Mouse (Mus musculus) adrenal gland, adult 2 months (tissue): ENCODE results near the gene Hcrt. TPM values are rescaled to one million over a fixed set of nuclear protein-coding genes. Genes with fewer than 3 reads are reported as not detected.

ENCODE experiments used
- DNase-seq: peaks from one replicate; pipeline ENCODE4 v3.0.0; 2021
- polyA plus RNA-seq: library from polyadenylated mRNA; depleted of rRNA; stranded (reverse); fragments of >200 nt; gene quantifications from 2 replicates; pipeline ENCODE4 v1.2.3, GENCODE M21; 2012
- total RNA-seq, 2 experiments: library from RNA; stranded (reverse); gene quantifications; 2 replicates each; pipeline ENCODE4 v1.2.3; 2021

Gene Hcrt
- total and polyA plus RNA-seq, 3 experiments, result not detected

DNA sequence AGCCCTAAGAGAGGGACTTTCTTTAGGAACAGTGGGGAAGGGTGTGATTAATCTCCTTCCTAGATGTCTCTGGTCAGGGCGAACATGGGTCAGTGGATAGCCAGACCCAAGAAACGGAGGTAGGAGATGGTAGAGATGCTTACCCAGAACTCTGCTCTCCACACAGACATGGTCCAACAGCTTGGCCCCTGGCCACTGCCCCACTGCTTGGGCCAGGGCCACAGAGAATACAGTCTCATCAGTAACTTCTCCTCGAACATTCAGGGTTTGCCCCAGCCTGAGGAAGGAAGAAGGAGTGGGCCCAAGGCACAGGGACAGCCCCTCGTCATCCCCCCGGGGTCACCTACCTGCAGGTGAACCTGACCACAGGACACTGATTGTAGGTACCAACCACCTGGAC lies 5.1 kb upstream of the Hcrt start:
- no peak for DNase-seq

DNA sequence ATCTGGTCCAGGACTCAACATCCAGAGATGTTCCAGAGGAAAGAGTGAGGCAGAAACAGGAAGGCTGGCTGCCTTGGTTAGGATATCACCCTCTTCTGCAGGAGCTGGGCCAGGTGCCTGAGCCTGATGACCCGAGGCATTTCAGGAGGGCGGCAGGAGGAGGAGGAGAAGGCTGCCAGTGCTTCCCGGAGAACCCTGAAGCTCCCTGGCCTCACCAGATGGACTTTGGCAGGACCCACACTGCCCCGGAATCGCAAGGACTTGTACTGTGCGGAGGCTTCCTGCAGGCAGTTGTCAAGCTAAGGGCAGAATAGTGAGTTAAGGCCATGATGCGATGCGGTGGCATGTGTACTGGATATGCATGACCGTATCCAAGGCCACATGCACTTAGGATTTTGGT lies 4.0 kb upstream of the Hcrt start:
- DNase-seq, result no peak

DNA sequence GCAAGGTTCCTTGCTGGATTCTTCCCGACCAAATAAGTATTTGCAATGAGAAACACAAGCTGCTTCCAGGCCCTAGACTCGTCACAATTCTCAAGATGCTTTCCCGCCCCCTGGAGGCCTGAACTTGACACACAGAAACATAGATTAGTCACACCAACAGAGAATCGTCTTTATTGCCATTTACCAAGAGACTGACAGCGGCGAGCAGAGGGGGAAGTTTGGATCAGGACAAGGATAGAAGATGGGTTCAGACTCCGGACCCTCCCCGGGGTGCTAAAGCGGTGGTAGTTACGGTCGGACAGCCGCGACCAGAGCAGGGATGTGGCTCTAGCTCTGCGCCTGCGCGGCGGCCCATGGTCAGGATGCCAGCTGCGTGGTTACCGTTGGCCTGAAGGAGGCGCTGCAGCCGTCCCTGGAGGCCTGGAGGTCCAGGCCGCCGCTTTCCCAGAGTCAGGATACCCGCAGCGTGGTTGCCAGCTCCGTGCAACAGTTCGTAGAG lies 1.1 kb downstream of the Hcrt start:
- DNase-seq, result peak; percentile 92

DNA sequence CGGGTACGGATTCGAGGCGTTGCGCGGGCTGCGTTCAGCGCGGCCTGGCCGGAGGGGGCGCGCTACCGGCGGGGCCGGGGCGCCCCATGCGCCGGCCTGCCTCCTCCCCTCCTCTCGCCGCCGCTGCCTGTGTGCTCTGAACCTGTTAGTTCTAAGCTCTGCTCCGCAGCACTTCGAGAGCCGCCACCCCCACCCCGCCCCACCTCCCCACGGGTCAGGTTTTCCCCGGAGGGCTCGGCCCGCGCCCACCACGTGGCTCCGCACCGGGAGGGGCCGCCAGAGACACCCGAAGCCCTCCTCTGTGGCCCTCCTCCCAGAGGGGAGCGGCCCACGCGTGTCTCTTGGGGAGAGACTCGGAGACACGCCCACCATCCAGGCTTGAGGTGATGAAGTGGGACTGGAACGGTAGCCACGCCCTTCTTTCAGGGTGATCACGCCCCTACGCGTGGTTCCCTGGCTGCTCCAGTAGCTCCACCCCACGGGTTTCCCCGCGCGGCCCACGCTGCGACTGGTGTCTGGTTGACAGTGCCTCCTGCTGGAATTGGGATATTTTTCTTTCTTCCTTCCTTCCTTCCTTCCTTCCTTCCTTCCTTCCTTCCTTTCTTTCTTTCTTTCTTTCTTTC lies 3.0 kb downstream of the Hcrt start, which contains the start of gene Kcnh4:
TSS of gene Kcnh4 (minus strand) at position 332 of the 623 bp plus-strand sequence.
- peak; percentile 66 for DNase-seq

DNA sequence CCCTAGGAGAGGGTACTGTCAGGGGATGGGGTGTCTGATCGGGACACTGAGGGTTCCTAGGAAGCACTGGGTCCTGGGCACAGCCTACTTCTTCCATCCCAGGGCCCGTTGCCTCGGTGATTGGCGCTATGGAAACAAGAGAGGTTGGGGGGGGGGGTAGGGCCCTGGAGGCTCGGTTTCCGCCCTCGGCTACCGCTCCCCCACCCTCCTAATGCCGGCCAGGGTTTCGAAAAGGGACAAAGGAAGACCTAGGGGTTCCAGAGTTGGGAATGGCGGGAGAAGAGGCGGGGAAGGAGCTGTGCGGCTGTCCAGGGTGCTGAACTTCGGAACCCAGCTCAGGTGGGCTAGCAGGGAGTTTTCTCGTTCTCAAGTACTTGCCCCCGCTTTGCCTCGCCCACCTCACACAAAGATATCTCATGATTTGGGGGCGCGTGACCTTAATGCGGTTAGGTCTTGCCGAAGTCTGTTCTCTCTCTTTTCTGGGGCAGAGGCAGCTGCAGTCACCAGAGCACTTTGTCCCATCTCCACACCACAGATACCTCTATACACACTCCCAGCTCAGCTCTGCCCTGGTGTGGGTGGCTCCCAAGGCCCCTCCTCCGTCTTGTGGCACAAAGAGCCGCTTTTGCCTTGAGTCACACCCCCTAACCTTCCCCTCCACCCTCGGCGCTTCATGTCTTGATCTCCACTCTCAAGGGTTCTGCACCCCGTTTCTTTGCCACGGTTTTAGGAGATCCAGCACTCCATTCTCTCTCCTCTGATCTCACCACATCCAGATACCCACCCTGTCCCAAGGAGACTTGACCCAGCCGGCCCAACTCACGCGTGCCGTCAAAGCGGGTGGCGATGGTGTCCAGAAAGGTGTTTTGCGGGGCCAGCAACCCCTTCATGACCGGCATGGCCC lies 3.8 kb downstream of the Hcrt start:
- peak; percentile 54 for DNase-seq

DNA sequence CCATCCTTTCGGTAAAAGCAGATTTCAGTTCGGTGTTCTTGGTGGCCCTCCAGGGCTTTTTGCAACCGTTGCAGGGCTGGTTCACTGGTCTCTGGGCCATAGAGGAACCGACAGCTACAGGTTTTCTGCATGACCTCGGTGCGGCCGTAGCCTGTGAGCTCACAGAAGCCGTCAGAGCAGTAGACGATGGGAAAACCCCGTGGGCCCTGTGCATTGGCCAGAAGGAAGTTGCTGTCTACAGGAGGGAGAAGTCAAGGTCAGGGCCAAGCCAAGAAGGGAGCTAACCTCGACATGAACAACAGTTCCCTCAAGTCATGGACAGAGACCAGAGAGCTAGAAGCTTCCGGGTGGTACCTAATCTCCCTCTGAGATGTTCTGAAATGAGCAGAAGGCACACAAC lies 5.2 kb downstream of the Hcrt start:
- DNase-seq, result no peak

DNA sequence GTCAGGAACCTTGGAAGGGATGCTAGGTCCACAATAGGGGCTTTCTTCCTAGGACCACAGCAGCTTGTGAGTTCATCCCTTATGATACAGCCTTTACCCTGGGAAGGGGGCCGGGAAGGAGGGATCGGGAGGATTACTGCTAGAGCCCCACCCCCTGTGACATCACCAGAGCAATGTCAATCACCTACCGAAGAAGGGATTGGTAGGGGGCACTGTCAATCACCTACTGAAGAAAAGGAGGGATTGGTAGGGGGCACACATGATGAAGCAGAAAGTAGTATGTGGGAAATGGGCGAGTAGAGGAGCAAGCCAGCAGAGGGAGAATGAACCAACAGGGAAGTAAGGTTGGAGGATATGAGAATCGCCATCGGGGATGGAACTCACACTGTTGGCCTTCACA lies 6.3 kb downstream of the Hcrt start:
- DNase-seq, result no peak

DNA sequence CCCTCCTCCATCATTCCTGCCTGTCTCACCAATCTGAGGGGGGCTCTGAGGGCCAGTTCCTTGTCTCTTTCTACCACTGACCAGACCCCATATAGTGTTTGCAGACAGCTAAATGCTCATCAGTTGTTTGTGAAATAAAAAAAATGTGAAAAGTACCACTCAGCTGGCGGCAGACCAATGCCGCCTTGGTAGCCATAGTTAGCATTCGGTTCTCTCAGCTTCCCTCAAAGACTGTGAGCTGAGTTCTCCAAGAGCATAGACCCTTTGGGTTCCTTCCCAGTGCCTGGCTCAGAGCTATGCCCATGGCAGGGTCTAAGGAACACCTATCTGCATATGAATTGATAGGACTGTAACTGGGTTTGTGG lies 8.1 kb downstream of the Hcrt start:
- DNase-seq, result no peak

DNA sequence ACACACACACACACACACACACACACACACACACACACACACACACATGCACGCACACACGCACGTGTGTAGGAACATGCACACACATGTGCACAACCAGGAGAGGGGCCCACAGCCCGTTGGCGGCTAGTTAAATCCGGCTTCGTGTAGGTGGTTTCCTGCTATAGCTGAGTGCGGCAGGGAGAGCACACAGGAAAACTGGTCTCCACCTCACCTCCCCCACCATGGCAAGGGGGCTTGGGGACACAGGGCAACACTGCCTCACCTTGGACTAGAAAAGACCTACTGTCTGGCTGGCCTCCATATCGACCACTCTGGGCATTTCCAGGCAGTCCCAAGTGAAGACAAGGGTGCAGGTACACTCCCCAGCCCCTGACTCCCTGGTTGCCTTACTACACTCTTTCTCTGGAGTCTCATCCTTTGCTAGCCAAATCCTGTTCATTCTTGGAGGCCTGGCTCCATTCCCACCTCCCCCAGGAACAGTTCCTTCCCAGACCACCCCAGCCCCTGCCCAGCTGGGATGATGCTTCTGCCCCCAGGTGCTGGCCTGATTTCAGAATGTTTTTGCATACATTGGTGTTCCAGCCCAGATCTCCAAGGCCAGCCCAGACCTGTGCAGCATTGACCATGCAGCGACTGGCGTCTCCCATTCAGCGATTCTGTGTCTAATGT lies 8.6 kb downstream of the Hcrt start:
- DNase-seq, result no peak

DNA sequence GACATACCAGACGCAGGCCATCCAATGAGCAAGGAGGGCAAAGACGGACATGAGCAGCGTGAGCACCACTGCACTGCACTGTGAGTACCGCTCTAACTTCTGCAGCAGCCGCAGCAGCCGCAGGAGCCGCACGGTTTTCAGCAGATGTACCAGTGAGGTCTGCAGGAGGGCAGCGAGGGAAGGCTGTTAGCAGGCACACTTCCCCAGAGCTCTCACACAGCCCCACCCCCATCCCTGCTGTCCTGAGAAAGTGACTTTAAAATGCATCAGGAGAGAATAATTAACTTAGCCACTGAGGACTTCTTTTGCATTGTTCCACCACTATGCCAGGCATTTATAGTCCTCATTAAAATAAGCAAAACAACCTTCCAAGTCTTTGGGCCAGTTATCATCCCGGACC lies 10.4 kb downstream of the Hcrt start:
- no peak for DNase-seq

DNA sequence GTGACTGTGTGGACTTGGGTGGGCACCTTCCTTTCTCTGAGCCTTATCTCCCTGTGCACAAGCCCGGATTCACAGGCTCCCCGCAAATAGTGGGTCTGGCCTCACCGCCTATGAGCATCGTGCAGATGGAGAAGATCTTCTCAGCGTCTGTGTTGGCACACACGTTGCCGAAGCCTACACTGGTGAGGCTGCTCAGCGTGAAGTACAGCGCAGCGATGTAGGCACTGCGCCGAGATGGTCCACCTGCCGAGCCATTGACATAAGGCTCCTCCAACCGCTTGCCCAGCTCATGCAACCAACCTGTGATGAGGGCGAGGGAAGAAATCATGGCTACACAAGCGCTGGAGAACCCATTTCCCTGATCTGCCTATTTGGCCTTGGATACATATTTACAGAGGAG lies 12.6 kb downstream of the Hcrt start:
- no peak for DNase-seq

DNA sequence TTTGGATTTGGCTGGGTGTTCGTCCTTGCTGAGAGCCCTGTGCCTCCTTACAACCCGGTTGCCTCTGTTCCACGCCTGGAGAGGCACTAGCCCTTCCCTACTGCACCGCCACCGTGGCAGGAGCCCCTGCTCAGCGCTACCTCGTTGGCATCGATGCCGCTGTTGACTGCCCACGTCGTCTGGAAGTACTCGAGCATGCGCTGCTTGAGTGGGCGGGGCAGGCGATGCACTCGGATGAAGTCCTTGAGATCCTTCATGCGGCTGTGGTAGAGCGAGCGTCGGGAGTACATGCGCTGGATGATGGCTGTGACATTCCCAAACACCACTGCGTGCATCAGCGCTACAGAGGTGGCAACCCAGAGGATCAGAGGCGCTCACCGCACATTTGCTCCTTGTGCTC lies 13.3 kb downstream of the Hcrt start:
- no peak for DNase-seq

DNA sequence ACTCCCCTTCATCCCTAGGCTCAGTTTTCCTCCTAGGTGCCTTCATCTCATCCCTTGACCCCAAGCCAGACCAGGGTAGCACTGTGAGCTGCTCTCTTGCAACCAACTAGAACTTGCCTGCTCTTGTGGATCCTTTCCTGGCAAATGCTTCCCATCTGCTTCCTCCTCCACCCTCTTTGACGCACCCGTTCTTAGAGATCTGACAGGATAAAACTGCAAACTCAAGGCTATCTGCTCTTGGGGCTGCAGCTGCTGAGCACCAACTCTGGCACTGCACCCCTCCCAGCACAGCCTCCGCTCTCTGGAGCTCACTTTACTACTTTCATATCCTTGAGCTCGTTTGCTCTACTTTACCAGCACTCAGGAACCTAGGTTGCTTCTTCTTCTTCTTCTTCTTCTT lies 14.1 kb downstream of the Hcrt start:
- no peak for DNase-seq

DNA sequence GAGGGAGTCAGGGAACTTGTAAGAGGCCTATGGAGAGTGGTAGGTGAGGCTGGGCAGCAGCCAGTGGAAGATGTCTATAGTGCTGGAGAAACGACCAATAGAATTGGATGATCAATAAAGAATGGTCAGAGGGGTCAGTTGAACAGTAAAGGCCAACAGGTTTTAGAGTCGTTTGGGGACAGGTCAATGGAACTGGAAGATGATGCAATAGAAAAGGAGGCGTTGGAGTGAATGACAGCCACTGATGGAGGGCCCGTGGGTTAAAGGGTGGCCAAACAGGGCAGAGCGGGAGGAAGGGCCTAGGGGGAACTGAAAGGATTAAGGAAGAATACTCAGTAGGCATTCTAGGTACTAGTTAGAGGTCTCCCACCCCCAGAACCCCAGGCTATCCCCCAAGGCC lies 15.6 kb downstream of the Hcrt start:
- no peak for DNase-seq

DNA sequence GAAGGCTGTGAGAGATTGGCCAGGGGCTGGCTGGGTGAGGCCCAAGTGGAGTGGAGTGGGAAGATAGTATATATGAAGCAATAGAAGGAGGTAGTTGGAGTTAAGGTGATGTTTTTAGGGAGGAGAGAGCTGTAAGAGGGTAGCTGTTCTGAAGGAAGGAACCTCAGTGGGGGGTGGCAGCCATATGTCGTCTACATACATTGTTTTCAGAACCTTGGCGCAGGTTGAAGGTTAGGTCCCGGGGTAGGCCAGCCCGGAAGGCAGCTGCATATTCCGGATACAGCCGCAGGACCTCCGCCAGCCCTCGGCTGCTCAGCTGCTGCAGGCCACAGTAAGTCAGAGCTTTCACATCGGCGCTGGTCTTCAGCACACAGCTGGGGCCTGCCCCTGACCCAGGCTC lies 16.2 kb downstream of the Hcrt start:
- no peak for DNase-seq

DNA sequence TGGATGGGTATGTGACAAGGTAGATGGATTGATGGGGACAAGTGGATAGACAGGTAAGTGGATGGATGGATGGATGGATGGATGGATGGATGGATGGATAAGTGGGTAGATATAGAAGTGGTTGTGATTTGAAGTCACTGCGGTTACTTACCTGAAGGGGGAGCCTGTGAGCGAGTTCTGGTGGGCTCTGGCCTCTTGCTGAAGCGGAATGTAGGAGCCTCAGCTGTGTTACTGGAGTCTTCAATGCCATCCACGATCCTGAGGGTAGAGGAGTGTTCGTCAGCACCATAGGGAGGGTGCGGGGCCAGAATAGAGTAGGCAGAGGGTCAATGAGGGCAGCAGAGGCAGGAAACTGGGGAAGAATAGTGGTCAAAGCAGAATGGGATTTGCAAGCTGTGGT lies 17.6 kb downstream of the Hcrt start:
- peak; percentile 54 for DNase-seq

DNA sequence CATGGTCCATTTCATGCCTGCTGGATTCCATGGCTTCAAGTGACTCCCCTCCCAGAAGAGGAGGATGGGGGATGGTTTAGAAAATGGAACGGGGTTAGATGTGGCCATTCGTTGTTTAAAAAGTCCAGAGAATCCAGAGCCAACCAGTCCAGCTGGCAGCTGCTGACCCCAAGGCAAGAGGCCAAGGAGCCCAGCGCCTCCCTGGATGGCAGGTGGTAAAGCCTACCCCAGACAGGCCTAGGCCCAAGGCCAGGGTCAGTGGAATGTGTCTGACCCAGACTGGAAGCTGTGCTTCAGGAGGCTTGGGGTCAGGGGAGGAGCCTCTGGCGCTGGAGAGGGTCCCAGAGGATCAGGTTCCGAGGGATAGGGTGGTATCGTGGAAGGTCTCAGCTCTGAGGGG lies 21.4 kb downstream of the Hcrt start:
- peak; percentile 47 for DNase-seq

DNA sequence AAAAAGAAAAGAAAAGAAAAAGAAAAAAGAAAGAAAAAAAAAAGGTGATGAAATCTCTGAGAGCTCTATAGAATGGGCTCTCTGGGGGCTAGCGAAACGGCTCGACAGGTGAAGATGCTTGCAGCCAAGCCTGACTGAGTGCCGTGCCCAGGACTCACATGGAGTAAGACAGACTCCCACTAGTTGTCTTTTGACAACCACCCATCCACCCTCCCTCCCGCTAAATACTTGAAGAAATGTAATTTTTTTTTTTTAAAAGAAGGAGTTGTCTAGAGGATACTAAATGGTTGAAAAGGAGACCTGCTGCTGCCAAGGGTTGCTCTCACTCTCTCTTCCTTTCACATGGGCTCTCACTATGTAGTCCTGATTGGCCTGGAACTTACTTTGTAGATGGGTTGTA lies 24.0 kb downstream of the Hcrt start:
- no peak for DNase-seq

DNA sequence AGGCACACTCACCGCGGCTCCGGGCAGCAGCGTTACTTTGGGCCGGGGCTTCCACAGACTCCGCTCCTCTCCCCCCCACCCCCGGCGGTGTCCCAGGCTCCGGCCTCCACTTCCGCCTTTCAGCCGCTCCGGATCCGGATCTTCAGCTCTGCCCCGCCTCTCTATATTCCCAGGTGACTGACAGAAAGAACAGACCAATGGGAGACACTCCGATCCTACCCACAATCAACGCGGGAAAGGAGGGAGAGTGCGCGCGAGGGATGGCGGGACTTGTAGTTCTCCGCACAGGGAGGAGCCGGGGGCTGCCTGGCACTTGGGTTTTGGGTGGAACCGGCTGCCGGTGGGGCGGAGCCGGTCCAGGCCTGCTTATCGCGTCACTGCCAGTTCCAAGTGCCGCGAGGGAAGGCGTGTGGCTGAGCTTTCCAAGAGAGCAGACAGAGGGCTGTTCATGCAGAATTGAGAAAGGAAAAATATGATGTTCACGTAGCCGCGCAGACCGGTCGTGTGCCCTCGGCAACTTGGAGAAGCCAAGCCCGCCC lies 24.6 kb downstream of the Hcrt start, which contains the start of gene Rab5c:
TSS of gene Rab5c (minus strand) at position 150 of the 539 bp plus-strand sequence.
- DNase-seq, result peak; percentile 100

DNA sequence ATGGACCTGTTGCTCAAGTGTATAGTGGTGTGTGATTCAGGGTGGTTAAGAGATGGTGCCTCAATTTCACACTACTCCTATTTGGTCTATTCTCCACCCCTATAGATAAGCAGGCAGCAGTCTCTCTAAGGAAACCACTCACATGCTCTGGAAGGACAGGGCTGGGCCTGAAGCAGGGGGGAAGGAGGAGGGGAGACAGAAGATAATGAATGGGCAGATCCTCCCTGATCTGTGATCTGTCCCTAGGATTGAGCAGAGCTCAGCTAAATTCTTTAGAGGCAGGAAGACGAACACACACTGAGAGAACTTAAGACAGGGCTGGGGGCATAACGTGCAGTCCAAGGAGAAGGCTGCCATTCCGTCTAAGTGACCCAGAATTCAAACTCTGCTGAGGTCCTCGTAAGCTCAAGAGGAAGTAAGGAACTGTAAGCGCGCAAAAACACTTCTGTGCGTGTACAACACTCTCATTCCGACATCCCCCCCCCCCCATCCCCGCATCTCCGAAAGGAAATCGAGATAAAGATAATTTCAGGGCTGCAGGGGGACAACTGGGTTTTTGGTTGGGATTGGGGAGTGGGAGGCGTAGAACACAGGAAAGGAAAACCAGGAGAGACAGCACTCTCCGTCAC lies 25.5 kb downstream of the Hcrt start:
- peak; percentile 41 for DNase-seq

DNA sequence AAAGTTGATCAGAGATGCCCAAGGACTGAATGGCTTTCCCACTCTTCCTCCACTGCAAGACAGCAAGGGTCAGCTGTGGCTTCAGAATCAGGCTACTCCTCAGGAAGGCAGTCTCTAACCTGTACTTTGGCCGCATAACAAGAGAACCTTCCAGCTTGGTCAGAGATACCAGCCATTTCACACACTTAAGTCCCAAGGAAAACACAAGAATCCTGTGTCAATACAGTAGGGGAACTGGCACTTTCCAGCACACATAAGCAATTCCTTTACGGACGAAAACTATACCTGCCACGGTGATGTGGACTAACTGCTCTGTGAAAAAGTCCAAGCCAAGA lies 26.0 kb downstream of the Hcrt start:
- no peak for DNase-seq
